Mouse (Mus musculus): ENCODE data around the gene Gdf9. TPM values are rescaled to one million over a fixed set of nuclear protein-coding genes. Genes with fewer than 3 reads are reported as not detected.

Gene Gdf9
- 0.39 to 0.94 TPM (median 0.77 TPM) in 4 replicates for total RNA-seq (2023; ENCODE audit: inconsistent age)

DNA sequence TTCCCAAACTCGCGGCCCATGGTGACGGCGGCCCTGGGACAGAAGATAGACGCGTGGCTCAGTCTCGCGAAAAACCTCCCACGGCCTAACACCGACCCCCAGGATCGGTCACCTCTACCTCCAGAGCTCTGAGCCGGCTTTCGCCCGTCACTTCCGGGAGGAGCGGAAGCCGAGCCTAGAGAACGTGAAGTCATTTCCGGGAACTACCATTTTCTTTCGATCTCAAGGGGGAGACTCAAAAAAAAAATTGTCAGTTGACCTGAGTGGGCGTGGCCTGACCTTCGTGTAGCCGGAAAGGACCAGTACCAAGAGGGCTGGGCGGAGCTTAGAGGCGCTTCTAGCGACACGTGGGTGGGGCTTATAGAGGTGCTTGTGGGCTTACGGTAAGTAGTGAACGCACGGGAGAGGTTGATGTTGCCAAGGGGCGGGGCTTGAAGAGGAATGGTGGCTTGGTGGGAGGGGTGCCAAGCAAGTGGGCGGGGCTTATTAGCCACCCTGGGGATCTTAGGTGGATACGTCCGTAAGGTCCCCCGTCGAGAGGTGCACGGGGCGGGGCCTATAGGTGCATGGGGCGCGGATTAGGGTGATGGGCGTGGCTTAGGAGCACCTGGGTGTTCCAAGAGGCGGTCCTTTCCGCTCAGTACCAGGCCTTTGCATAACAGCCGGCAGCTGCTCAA, at the start of gene Gdf9, which contains the start of gene Uqcrq:
Gdf9 (plus strand) TSS at position 354 of the 677 bp plus-strand sequence.
Uqcrq (minus strand) TSS at position 162 of the 677 bp plus-strand sequence.

DNA sequence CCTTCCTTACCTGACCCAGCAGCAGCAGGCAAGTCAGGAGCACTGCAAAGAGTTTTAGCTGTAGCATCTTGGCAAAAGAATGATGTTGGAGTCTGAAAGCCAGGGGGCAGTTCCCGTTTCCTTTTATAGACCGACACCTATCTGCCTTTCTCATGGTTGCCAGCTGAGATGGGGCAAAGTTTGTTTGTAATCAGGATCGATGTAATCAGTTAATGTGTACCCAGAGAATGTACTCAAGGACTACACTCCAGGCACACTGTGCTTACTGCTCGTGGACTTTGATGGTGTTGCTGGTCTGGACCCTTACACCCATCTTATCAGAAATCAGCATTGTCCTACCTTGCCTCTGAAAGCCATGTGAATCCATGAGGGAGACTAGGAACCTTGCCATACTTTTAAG, 7.8 kb upstream of the Gdf9 start, which contains the start of gene Leap2:
Leap2 (minus strand) TSS at position 135 of the 400 bp plus-strand sequence.

DNA sequence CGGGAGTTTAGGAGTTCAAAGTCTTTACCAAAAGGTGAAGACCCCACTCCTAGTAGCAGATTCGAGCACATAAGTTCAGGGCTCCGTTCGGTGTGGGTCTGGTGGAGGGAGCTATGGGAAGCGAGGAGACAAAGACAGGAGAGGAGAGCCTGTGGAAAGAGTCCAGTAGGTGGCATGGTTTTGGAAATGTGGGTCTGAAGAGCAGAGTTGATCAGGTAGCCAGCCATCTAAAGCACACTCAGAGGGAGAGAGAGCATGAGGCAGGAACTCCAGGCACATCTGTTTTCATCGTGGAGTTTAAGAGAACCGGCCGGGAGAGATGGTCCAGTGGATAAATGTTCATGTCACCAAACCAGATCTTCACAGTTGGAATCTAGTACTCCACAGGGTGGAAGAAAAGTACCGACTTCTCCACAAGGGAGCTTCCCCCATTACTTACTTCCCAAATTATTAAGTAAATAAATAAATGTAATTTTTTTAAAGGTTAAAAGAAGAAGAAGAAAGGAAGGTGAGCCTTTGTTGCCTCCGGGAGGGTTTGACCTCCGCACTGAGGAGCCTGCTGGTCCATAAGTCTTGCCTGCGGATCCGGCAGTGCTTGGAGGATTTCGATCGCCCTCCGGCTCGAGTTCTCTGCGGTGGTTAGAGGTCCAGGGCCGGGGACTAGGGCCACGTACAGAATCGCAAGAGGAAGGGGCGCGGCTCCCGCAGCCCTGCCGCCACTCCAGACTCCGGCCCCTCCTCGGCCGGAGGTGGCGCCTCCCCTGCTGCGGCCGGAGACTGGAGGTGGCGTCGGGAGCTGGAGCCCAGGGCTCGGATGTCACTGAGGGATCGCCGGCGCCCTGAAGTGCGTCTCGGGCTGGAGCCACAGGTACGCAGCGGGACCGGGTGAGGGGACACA, 25.9 kb downstream of the Gdf9 start, which contains the start of the genes Gm10447 and Shroom1:
Gm10447 (minus strand) TSS at position 637 of the 898 bp plus-strand sequence.
Shroom1 (plus strand) TSS at position 732 of the 898 bp plus-strand sequence.

DNA sequence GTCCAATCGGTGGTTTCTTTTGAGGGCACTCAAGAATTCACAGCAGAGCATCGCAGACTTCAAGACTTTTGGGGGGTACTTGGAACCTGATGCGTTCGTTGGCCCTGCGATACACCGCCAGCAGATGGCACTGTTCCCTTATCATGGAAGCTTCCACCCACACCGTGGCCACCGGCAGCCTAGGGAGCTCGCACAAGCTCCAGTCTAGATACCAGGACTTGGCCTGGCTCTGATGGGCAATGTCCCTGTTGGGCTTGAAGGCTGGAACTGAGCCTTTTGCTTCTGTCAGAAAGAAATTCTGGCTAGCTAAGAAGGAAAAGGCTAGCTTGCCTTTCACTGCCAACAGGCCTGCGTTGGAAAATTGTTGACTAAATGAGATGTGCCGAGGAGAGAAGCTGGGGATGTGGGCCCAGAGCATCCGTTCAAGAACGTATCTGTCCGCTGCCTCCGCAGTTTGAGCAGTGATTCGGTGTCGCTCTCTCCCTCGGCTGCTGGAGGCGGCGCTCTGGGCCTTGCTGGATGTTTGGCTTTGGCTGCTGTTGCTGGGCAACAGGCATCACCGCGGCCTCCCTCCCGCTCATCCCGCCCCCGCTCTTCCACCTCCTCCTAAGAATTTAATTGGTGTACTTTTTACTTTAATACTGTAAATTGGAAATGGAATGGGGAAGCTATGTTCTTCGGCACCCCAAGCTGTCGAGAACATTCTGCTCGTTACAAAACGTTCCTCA, 39.3 kb downstream of the Gdf9 start, which contains the start of gene Gm9837:
Gm9837 (minus strand) TSS at position 512 of the 728 bp plus-strand sequence.

DNA sequence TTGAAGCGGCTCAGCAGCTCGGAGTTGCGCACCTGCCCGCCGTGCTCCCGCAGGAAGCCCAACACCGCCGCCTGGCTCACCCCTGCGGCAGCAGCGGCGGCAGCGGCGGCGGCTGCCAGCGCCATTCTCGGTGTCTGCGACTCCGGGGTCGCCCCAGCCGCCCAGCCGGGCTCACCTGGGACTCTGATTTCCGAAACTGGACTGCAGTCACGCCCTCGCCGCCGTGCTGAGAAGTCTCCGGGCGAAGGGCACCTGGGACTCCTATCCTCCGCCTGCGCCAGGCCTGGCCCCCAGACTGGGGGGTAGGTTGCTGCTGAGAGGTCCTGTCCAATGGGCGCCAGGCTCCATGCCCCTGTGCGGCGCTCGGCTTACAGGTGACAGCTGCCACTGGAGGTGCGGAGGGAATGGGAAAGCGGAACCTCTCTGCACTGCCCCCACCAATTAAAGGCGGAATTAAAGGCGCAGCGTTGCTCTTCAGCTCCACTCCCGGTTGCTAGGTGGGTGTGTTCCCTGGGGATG, 49.0 kb downstream of the Gdf9 start, which contains the start of the genes Gm9945 and Sowaha:
Gm9945 (plus strand) TSS at position 384 of the 519 bp plus-strand sequence.
Sowaha (minus strand) TSS at position 492 of the 519 bp plus-strand sequence.

Other genes starting within 250 kb of the Gdf9 start
- gene Hspa4, start 130.6 kb upstream of the Gdf9 start, total RNA-seq (2023; ENCODE audit: inconsistent age), result 107 to 132 TPM (median 116 TPM) in 4 replicates
- 15.6 to 20.7 TPM (median 16.7 TPM) in 4 replicates for gene Zcchc10, start 106.3 kb upstream of the Gdf9 start, total RNA-seq (2023; ENCODE audit: inconsistent age)
- 278 to 365 TPM (median 344 TPM) in 4 replicates for gene Aff4, start 80.2 kb upstream of the Gdf9 start, total RNA-seq (2023; ENCODE audit: inconsistent age)
- gene Leap2, start 7.9 kb upstream of the Gdf9 start, total RNA-seq (2023; ENCODE audit: inconsistent age), result not detected in 4 replicates
- gene Uqcrq, start 192 bp upstream of the Gdf9 start, total RNA-seq (2023; ENCODE audit: inconsistent age), result 138 to 153 TPM (median 150 TPM) in 4 replicates
- not detected in 4 replicates for gene Gm10447, start 26.1 kb downstream of the Gdf9 start, total RNA-seq (2023; ENCODE audit: inconsistent age)
- gene Shroom1, start 26.2 kb downstream of the Gdf9 start, total RNA-seq (2023; ENCODE audit: inconsistent age), result not detected in 4 replicates
- gene Gm9837, start 39.5 kb downstream of the Gdf9 start, total RNA-seq (2023; ENCODE audit: inconsistent age), result not detected in 4 replicates
- gene Gm9945, start 49.1 kb downstream of the Gdf9 start, total RNA-seq (2023; ENCODE audit: inconsistent age), result not detected in 4 replicates
- gene Sowaha, start 49.3 kb downstream of the Gdf9 start, total RNA-seq (2023; ENCODE audit: inconsistent age), result not detected in 4 replicates
- gene Sept8, start 88.2 kb downstream of the Gdf9 start, total RNA-seq (2023; ENCODE audit: inconsistent age), result 0.22 to 0.54 TPM in 2 of 4 replicates, not detected in the others
- 3.0 to 8.7 TPM (median 6.1 TPM) in 4 replicates for gene Kif3a, start 136.4 kb downstream of the Gdf9 start, total RNA-seq (2023; ENCODE audit: inconsistent age)
- not detected in 4 replicates for gene Il4, start 187.6 kb downstream of the Gdf9 start, total RNA-seq (2023; ENCODE audit: inconsistent age)
- not detected in 4 replicates for gene Il13, start 203.7 kb downstream of the Gdf9 start, total RNA-seq (2023; ENCODE audit: inconsistent age)